Mouse (Mus musculus) ES-Bruce4 (cell line): Measurements from ENCODE around the gene Ino80b. TPM values are rescaled to one million over a fixed set of nuclear protein-coding genes. Genes with fewer than 3 reads are reported as not detected.
A peak's percentile ranks its signal among the peaks of the same experiment; 100 is the strongest.

Experiments used
- H3K27ac ChIP-seq: 2 replicates; pipeline ENCODE4 v1.5.1; 2012; ENCODE audit warnings: low read length, inconsistent platforms; ENCODE audit not compliant: insufficient read depth
- H3K27me3 ChIP-seq: 2 replicates; pipeline ENCODE4 v1.6.1; 2012; ENCODE audit warnings: mild to moderate bottlenecking, low read length, inconsistent platforms; ENCODE audit not compliant: control insufficient read depth, poor library complexity, insufficient read depth, severe bottlenecking
- H3K36me3 ChIP-seq: 2 replicates; pipeline ENCODE4 v1.6.1; 2012; ENCODE audit warnings: inconsistent platforms, mild to moderate bottlenecking, low read length, moderate library complexity; ENCODE audit not compliant: control insufficient read depth, poor library complexity, insufficient read depth, severe bottlenecking
- H3K4me1 ChIP-seq: one replicate; pipeline ENCODE4 v1.8.1; 2011; ENCODE audit warnings: low read length; ENCODE audit not compliant: control insufficient read depth, insufficient read depth
- H3K4me3 ChIP-seq: 2 replicates; pipeline ENCODE4 v1.5.1; 2011; ENCODE audit warnings: low read depth, mild to moderate bottlenecking, low read length
- H3K9ac ChIP-seq: 2 replicates; pipeline ENCODE4 v1.6.1; 2012; ENCODE audit warnings: low read depth, mild to moderate bottlenecking, inconsistent platforms; ENCODE audit not compliant: poor library complexity, severe bottlenecking
- H3K9me3 ChIP-seq: replicated peaks from 2 replicates; pipeline ENCODE4 v1.6.1; 2012; ENCODE audit warnings: mild to moderate bottlenecking, low read length, inconsistent platforms; ENCODE audit not compliant: control insufficient read depth, poor library complexity, insufficient read depth, severe bottlenecking
- CTCF ChIP-seq: IDR thresholded peaks from one replicate; pipeline ENCODE4 v1.8.1; 2011; ENCODE audit warnings: low read depth, low read length
- EP300 ChIP-seq: IDR thresholded peaks from 2 replicates; pipeline ENCODE4 v1.6.1; 2011; ENCODE audit warnings: low read depth, low read length; ENCODE audit not compliant: insufficient read depth
- POLR2A ChIP-seq: IDR thresholded peaks from one replicate; pipeline ENCODE4 v1.8.1; 2011; ENCODE audit warnings: low read length; ENCODE audit not compliant: insufficient read depth
- polyA plus RNA-seq: library from polyadenylated mRNA; stranded (reverse); fragments of >200 nt; gene quantifications from 2 replicates; pipeline ENCODE4 v1.2.4, GENCODE M21; 2011; ENCODE audit warnings: low read depth; ENCODE audit not compliant: missing spikeins, insufficient read depth, insufficient read length

Ino80b gene
- polyA plus RNA-seq, 1 experiment = 11.6 TPM

DNA sequence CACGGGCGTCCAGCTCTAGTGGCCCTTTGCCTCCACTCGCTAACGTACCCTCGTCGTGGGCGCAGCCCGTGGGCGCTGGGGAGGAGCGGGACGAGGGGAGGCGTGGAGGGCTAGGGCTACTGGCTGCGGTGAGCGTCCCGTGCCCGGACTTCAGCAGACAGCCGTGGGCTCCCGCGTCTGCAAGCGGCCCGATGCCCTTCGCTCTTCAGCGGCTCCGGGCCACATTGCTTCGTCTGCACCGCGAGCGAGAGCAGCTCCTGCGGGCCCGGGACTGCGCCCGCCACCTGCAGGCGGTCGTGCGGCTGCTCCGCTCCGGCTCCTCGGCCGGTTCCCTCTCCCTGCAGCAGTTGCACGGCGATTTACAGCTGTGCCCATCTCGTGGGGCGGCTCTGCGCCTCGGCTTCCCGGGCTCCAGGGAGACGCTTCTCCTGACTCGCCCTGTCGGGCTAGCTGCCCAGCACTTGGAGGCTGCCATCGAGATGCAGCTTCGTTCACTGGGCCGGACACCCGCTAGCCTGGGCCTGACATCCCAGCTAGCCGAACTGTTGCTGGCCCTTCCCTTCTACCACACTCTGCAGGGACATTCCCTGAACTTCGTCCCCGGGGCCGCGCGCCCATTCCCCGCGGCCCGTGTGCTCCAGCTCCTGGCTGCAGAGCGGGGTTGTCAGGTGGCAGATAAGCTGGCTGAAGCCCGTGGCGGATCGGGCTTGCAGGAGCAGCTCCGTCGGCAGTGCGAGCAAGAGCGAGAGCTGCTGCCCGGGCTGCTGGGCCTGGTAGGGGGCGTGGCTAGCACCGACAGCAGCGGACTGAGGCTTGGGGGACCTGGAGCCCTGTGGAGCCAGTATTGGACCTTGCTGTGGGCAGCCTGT is 23.3 kb downstream of the Ino80b start:
- Histone ChIP-seq H3K36me3 (no peaks in the 10 kb centered on the region), H3K27ac (no peak overlapping the region), H3K9me3 (no peaks in the 10 kb centered on the region), H3K4me3 (peak overlapping the region; percentile 87), H3K9ac (peak overlapping the region; percentile 42), H3K4me1 (no peaks in the 10 kb centered on the region), H3K27me3 (no peaks in the 10 kb centered on the region)
- TF ChIP-seq EP300 = no peak
- peak; percentile 9 for TF ChIP-seq CTCF
- no peak for TF ChIP-seq POLR2A

DNA sequence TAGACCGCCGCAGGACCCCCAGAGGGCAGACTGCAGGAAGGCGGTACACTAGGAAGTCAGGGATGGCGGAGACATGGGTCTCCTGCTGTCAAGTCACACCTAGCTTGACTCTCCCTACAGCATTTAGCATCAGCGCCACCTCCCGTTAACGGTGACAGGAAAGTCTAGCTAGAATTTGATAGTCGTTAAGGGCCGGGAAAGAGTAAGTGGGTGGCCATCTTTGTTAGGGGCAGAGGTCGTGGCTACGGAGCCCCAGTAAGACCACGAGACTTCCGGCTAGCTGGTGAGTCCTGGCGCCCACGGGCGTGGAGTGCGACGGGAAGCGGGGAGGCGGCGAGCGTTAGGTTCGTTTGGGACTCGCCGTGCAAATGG is 23.9 kb downstream of the Ino80b start, which contains the start of the genes Ccdc142 and Gm42688:
TSS of gene Ccdc142 (plus strand) at position 286 of the 372 bp plus-strand sequence.
TSS of gene Gm42688 (plus strand) at position 302 of the 372 bp plus-strand sequence.
- Histone ChIP-seq H3K9me3 (no peaks in the 10 kb centered on the region), H3K4me3 (peak within 1 kb of the TSS; percentile 87), H3K36me3 (no peaks in the 10 kb centered on the region), H3K27me3 (no peaks in the 10 kb centered on the region), H3K9ac (peak within 1 kb of the TSS; percentile 42), H3K27ac (no peak within 1 kb of the TSS), H3K4me1 (no peaks in the 10 kb centered on the region)
- TF ChIP-seq EP300 (no peak), POLR2A (no peak), CTCF (peak; percentile 46)

DNA sequence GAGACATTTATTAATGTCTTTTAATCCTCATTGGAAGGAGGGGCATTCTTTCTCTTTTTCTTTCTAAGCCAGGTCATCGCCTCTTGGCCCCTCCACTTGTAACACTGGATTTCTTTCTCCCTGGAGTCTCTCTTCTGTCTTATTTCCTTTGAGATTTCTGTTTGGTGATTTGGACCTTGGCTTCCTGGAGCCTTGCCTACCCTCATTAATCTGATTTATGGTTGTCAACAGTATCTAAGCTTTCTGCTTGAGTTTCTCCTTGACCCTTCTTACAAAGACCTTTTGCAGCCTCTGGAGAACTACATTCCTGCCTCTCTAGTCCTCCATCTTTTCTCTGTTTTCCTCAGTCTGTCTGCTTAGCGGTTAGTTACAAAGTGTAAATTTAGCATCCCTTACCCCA is 26.8 kb downstream of the Ino80b start:
- TF ChIP-seq POLR2A = no peak
- TF ChIP-seq CTCF = no peak
- TF ChIP-seq EP300 = no peak
- H3K27ac ChIP-seq = no peak overlapping the region
- H3K9ac ChIP-seq = no peak overlapping the region
- no peak overlapping the region for H3K4me3 ChIP-seq
- no peaks in the 10 kb centered on the region for H3K36me3 ChIP-seq
- H3K4me1 ChIP-seq = no peaks in the 10 kb centered on the region
- H3K27me3 ChIP-seq = no peaks in the 10 kb centered on the region
- H3K9me3 ChIP-seq = no peaks in the 10 kb centered on the region

DNA sequence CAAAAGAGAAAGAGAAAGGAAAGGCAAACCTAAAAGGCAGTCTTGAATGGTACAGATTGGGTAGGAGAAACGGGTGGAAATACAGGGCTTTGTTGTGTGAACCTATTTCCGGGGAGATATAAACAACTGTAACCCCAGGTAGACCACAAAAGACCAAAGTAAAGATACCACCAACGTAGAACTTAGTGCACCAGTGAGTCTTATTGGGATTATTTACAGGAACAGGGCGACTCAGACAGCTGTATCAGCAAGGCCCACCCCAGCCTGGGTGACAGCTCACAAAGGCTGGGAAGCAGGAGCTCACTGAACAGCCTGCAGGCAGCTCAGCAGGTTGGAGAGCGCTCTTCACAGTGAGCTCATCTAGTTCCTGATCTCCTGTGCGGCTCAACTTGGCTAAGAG is 29.3 kb downstream of the Ino80b start:
- Histone ChIP-seq H3K36me3 (no peaks in the 10 kb centered on the region), H3K9ac (no peak overlapping the region), H3K27ac (no peak overlapping the region), H3K4me1 (no peaks in the 10 kb centered on the region), H3K4me3 (no peak overlapping the region), H3K27me3 (no peaks in the 10 kb centered on the region), H3K9me3 (no peaks in the 10 kb centered on the region)
- no peak for TF ChIP-seq EP300
- TF ChIP-seq POLR2A = no peak
- no peak for TF ChIP-seq CTCF

DNA sequence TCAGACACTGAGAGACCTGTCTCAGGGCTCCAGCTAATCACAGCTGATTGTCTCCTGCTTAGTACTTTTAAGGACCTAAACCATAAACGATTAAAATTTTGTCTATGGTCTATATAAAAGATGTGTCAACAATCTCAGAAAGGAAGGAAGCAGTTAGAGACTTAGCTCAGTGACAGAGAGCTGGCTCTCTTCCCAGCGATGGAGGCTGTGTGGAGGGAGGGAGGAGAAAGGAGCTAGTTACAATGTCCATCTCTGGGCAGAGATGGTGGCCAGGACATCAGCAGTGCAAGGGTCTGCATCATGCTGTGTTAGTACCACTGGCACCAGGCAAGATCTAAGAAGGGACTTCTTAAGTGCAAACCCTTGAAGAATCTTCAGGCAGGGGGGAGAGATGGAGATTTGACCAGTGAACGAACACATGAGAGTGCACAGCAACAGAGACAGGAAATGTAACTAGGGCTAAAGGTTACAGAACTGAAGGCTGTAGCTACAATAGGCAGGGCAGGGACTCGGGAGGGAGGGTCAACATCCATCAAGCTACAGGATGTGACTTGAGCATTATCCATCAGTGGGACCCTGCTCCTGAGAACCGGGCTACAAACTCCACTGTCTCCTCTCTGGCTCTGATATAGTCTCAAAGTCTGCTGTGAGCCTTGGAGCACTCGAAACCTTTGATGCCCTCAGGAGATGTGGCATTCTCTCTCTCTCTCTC is 32.7 kb downstream of the Ino80b start:
- Histone ChIP-seq H3K9ac (no peak overlapping the region), H3K27ac (no peak overlapping the region), H3K4me1 (no peaks in the 10 kb centered on the region), H3K27me3 (no peaks in the 10 kb centered on the region), H3K9me3 (no peaks in the 10 kb centered on the region), H3K36me3 (no peaks in the 10 kb centered on the region), H3K4me3 (no peak overlapping the region)
- TF ChIP-seq CTCF (no peak), POLR2A (no peak), EP300 (no peak)

DNA sequence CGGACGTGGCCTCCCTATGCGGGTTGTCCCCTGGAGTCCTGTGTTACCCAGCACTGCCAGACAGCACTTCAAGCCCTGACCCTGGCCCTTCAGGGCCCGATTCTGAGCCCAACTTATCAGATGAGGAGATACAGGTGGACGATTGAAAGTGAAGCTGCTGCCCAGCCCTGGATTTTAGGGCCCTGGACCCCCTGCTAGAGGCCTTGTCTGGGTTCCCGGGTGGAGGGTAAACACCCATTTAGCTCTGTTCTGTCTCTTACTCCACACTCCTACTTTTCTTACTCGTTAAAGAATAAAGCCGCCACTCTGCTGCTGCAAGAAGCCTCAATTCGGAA is 37.3 kb downstream of the Ino80b start:
- Histone ChIP-seq H3K27ac (no peak overlapping the region), H3K9ac (peak overlapping the region; percentile 40; the same call in 1 of the 2 replicates), H3K9me3 (no peaks in the 10 kb centered on the region), H3K36me3 (no peaks in the 10 kb centered on the region), H3K27me3 (no peaks in the 10 kb centered on the region), H3K4me3 (peak overlapping the region; percentile 39), H3K4me1 (no peaks in the 10 kb centered on the region)
- TF ChIP-seq EP300 (no peak), POLR2A (no peak), CTCF (no peak)
